Mouse (Mus musculus) E14TG2a.4 (cell line): Measurements from ENCODE around the gene Insl3.

Experiments
- CTCF ChIP-seq: conservative IDR thresholded peaks from 2 replicates; pipeline ENCODE4 v1.5.1; 2014; ENCODE audit warnings: low read length
- NANOG ChIP-seq: IDR thresholded peaks from 2 replicates; pipeline ENCODE4 v1.6.1; 2014; ENCODE audit warnings: borderline replicate concordance, low read length, mixed read lengths
- POU5F1 ChIP-seq: IDR thresholded peaks from 2 replicates; pipeline ENCODE4 v1.6.1; 2014; ENCODE audit warnings: low read length, borderline replicate concordance

GRCm38 (mm10) chr8:71676020-71676741 is 12.8 kb upstream of the Insl3 start, which contains the start of gene Jak3:
- TF ChIP-seq CTCF (no peak), NANOG (no peak), POU5F1 (no peak)
